Mouse (Mus musculus): ENCODE results near the gene Immt. TPM values are rescaled to one million over a fixed set of nuclear protein-coding genes. Genes with fewer than 3 reads are reported as not detected.
"Not testable (repeated sequence)": the region's sequence is repeated elsewhere in the genome, so short reads cannot be mapped to it uniquely, and the experiment has no call there.

The Immt gene
- polyA plus RNA-seq, 1 experiment: 70.6 TPM

DNA sequence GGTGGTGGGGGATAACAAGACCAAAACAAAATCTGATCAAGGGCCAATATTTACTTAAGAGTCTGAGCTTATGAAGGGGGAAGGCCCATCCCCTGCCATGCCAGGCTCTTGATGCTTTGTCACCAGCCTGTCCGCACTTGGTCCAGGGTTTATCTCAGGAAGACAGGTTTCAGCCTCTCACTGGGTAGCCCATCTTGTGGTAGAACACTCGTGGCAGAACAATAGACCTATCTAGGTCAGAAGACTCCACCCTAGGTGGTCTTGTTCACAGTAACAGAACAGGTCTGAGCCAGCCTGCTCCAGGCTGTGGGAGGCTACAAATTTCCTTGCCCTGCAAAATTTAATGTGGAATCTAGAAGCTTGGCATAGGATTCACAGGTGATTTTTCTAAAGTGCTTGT lies 5.7 kb downstream of the Immt start:
- 71% methylated on average over 2 of the region's 2 CpGs for WGBS
- no peak for DNase-seq (ENCODE audit: low read depth, low spot score)

DNA sequence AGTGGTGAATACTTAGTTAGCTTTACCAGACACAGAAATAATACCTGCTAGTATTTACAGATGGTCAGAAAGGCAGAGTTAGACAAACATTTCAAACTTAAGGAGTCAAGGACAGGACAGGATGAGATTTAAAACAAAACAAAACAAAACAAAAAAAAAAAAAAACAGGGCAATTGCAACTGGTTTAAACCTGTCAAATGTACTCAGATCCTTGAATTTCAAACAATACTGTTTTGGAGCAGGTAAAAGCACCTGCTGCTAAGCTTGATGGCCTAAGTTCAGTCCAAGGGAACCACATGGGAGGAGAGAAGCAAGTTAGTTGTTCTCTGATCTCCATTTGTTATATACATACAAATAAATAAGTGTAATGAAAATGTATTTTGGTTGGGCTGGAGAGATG lies 8.7 kb downstream of the Immt start:
- DNase-seq (ENCODE audit: low read depth, low spot score): no peak

DNA sequence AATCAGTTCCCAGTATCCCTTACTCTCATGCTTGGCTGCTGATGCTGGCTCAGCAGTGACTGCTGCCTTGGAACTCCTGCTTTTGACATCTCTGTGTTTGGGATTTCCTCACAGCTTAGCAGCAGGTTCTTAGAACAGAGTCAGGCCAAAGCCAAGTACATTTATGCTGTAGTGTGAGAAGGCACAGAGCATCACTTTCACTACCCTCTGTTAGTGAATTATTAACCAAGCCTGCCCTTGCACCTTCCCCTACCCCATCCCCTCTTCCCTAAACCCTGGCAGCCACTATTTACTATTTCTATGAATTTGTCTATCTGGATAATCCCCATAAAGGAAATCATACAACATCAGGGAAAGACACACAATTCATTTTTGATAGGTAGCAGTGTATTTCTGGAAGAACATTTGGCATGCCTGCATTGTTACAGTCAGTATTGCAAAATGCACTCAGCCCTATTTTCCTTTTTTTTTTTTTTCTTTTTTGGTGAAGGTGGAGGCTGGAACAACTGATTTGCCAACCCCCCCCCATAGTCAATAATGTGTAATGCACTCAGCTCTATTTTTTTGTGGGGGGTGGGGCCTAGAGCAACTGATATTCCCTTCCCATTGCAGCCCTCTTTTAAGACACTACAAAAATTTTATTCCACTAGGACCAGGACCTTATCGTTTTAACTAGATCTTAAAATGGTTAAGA lies 9.6 kb downstream of the Immt start:
- no peak for DNase-seq (ENCODE audit: low read depth, low spot score)
- 66% methylated on average over 1 of the region's 1 CpGs for whole genome bisulfite sequencing

DNA sequence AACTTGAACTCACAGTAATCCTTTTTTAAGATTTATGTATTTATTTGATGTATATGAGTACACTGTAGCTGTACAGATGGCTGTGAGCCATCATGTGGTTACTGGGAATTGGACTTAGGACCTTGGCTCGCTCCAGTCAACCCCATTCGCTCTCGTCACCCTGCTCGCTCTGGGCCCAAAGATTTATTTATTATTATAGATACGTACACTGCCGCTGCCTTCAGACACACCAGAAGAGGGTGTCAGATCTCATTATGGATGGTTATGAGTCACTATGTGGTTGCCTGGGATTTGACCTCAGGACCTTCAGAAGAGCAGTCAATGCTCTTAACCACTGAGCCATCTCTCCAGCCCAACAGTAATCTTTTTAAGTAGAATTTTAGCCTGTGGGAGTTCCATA lies 15.8 kb downstream of the Immt start:
- 44% methylated on average over 6 of the region's 6 CpGs for WGBS

DNA sequence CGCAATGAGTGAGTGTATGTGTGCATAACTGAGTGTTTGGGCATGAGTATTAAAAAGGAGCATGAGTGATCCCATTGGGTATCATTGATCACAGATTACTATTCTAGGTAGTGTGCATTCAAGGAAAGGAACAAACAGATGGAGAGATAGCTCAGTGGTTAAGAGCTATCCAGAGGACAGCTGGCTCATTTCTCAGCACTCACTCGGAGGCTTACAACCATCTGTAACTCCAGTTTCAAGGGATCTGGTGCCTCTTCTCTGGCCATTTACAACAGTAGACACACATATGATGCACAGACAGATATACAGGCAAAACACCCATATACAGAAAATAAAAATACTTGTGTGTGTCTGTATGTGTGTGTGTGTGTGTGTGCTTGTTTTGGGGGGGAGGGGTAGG lies 36.6 kb downstream of the Immt start:
- 82% methylated on average over 2 of the region's 2 CpGs for WGBS
- no peak for DNase-seq (ENCODE audit: low read depth, low spot score)

More for the DNA sequence above, 15.8 kb downstream of the Immt start:
- not testable (repeated sequence) for DNase-seq (ENCODE audit: low read depth, low spot score)

DNA sequence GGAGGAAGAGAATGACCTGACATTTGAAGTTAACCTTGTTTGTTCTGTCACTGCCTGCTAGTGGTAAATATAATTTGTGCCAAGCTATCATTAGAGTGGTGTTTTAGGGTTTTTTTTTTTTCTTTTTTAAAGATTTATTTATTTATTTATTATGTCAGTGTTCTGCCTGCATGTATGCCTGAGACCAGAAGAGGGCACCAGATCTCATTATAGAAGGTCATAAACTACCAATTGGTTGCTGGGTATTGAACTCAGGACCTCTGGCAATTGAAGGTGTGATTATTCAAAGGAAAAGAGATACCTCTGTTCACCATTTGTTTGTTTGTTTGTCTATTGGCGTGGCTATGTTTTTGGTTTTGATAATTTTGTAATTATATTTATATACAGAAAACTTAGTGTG lies 37.7 kb downstream of the Immt start:
- no peak for DNase-seq (ENCODE audit: low read depth, low spot score)
- WGBS: 96% methylated on average over 1 of the region's 1 CpGs

DNA sequence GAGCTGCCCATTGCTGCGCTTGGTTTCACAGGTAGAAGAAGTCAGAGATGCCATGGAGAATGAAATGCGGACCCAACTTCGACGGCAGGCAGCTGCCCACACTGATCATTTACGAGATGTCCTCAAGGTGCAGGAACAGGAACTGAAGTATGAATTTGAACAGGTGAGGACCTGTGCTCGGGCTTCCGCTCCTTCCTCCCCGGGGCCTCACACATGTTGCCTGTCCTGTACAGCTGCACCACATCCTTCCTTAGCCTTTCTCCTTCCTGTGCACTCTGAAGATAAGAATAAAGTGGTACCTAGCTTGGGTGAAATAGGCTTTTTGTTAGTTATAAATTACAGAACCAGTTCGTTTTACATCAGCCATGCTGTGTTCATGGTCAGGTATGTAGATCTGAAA lies 40.3 kb downstream of the Immt start:
- 91% methylated on average over 9 of the region's 9 CpGs for WGBS
- no peak for DNase-seq (ENCODE audit: low read depth, low spot score)

DNA sequence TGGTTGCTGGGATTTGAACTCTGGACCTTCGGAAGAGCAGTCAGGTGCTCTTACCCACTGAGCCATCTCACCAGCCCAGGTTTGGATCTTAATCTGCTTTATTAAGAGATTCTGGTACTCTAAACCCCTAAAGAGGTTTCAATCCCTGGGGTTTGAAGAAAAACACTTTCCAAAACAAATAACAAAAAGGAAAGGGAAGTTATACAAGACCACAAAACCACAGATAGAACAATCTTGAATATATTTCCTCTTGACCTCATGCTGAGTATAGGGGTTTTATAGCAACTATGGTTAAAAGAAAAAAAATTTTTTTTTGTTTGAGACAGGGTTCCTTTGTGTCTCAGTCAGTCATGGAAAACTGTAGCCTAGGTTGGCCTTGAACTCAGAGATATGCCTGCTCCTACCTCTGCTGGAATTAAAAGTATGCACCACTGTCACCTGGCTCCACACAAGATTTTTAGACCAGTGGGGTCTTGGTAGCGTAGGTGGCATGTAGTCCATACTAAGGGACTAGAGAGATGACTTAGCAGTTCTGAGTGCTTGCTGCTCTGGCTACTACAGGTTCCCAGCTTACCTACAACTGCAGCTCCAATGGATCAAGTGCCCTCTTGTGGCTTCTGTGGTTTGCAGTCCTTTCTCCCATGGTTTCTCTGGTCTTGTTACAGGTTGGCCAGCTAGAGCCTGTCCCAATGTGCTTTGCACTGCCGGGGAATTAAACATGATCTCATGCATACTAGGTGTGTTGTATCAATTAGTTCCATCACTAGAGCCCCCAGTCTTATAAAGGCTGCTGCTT lies 47.0 kb downstream of the Immt start:
- no peak for DNase-seq (ENCODE audit: low read depth, low spot score)

DNA sequence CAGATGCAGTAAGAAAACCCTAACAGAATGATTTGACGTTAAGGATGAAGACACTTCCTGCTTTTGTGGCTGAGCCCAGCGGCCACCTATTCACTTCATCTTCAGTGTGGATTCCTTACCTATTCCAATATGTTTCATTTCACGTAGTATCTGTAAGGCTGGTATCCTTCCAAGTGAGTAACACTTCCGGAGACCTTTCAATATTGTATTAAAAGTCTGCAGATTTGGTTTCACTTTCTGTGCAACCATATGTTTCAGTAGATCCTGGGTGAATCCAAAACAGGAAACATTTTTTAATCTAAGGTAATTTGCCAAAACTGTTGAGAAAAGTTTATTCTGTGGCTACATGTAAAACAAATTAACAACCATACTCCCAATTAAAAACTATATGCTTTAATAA lies 62.1 kb downstream of the Immt start:
- WGBS: 85% methylated on average over 4 of the region's 4 CpGs

More for the DNA sequence above, 47.0 kb downstream of the Immt start:
- 91% methylated on average over 3 of the region's 3 CpGs for WGBS

DNA sequence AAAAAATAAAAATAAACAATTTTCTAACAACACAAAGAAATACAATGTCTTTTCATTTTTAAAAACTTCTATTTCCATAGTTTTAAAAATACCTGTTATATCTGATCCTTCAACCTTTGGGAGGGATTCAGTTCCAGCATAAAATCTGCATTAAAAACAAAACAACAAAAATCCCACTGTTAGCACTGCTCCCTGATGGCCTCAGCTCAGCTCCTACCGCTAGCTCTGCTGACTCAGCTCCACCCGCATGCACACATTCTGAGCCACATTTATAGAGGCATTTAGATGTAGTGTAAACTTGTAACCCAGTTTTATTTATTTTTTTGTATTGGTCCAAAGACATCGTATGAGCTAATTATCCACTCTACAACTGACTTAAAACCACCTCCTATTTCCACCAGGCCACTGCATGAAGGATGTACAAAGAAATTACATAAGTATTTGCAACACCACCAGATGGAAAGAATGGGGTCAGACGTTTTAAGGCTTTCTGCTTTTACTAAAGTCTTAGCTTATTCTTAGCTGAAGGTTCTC lies 76.6 kb downstream of the Immt start:
- 1% methylated on average over 4 of the region's 4 CpGs for WGBS
- no peak for DNase-seq (ENCODE audit: low read depth, low spot score)

More for the DNA sequence above, 62.1 kb downstream of the Immt start:
- DNase-seq (ENCODE audit: low read depth, low spot score): no peak

DNA sequence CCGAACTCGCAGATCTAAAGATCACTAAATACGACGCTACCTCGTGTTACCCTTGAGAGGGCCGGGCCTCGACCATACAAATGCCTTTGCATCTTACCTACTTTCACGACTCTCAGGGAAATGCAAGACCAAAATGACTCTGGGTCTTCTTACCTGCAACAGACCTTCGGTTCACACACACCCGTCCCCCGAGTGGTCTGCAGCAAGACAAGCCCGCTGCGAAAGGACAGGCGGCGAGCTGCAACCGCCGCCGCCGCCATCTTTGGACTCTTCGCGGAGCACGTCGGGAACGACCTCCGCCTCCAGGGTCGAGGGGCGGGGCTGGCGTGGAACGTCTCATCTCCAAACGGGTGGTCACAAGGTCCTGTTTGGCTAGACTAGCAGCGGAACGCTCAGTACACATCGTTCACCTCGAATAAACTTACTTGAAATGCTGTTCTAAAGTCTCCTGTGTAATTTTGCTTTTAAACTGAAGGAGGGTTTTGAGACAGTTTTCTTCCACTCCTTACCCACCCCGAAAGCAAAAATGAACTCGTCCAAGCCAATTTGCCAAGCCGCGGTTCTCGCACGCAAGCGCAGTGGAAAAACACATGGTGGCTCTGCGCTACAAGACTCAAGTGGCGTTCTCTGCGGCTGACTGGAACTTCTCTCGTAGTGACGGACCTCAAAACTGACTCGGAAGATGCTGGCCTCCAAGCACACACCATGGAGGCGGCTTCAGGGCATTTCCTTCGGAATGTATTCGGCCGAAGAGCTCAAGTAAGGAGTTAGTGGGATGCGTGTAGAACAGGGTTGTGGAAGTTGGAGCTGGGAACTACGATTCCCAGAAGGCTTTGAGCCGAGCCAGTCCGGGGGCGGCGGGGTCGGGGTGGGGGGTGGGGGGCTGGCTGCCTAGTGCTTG lies 77.6 kb downstream of the Immt start, which contains the start of the genes Ptcd3 and Polr1a:
Gene Ptcd3, minus strand, starts transcription at position 270 of the 901 bp plus-strand sequence.
Gene Polr1a, plus strand, starts transcription at position 573 of the 901 bp plus-strand sequence.
- DNase-seq (ENCODE audit: low read depth, low spot score): peak; percentile 80
- under 1% methylated on average over 58 of the region's 58 CpGs for WGBS

DNA sequence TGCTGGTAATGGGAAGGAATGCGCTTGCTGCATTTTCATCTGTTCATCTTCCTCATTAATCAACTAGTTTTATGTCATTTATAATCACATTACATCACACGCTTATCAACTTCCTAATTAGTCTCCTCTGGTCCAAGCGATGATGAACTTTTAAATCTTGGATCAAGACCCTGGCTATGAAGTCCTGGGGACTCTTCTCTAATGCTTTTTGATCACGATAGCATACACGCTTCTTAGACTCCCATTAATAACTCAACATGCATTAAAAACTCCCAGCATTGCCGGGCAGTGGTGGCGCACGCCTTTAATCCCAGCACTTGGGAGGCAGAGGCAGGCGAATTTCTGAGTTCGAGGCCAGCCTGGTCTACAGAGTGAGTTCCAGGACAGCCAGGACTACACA lies 78.3 kb downstream of the Immt start:
- no peak for DNase-seq (ENCODE audit: low read depth, low spot score)
- 9% methylated on average over 10 of the region's 10 CpGs for WGBS

DNA sequence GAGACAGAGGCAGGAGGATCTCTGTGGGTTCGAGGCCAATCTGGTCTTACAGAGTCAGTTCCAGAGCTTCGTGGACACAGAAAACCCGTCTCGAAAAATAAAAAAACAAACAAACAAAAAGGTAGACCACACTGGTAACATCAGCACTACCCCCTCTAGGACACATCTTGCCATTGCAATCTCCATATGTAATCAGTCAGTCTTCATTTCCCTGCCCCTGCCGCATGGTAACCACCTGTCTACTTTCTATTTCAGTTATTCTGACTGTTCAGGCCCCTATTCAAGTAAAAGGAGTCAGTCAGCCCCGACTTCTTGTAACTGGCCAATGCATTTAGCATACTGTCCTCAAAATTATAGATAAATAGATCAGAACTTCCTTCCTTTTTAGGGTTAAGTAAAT lies 78.7 kb downstream of the Immt start:
- no peak for DNase-seq (ENCODE audit: low read depth, low spot score)
- 60% methylated on average over 6 of the region's 6 CpGs for WGBS

DNA sequence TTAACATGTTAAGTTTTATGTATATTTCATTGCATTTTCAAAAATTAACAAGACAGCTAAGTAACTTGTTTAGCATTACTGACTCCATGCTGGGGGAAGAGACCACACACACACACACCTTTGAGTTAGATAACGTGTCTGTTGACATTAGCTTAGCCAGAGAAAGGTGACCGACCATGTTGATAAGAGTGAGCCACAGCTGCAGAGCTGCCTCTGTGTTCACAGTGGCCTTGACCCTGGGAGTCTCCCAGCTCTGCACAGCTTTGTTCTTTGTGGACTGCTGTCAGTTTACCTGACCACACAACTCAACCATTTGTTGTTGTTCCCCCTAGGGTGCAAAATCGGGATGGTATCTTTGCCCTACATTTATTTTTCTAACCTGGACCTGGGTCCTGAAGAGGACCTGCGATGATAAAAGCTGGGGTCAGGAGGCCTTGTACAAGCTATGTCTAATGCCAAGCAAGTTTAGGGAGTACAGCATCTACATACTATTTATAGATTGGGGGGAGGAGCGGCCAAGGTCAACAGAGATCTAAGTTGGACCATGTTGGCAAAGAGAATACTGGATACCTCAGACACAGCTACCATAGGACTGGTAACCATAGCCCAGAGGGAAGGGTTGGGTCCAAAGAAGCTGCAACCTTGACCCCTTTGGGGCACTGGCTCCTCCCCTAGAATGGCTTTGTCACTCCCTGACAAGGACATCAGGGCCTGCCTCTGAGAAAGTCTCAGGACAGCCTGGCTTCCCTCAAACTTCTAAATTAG lies 80.7 kb downstream of the Immt start:
- no peak for DNase-seq (ENCODE audit: low read depth, low spot score)
- WGBS: 66% methylated on average over 5 of the region's 5 CpGs

DNA sequence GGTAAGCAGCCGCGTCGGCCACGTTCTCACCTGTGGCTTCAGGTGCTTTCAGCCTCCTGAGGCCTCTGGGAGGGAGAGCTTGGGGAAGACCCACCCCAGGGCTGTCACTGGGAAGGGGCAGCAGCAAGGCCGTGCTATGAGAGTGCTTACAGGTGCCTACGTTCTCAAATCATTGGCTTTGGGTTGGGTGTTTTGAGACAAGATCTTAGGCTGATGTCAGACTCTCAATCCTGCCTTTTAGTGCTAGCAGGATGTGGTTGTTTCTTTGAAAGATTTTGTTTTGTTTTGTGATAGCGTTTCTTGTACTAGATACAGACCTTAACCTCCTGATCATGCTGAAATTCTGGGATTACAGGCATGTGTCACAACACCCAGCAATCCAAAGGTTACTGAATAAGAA lies 89.6 kb downstream of the Immt start:
- 97% methylated on average over 7 of the region's 7 CpGs for WGBS
- DNase-seq (ENCODE audit: low read depth, low spot score): no peak

DNA sequence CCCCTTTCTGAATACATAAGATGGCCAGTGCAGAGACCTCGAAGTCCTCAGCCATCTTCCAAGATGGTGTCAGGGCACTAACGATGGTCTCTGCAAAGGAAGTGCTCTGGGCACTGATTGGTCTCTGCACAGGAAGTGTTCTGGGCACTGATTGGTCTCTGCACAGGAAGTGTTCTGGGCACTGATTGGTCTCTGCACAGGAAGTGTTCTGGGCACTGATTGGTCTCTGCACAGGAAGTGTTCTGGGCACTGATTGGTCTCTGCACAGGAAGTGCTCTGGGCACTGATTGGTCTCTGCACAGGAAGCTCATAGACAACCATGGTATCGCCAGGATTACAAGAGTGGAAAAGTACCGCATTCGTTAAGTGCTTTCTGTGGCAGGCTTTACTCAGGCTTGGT lies 94.1 kb downstream of the Immt start:
- DNase-seq (ENCODE audit: low read depth, low spot score): not testable (repeated sequence)
- 87% methylated on average over 5 of the region's 5 CpGs for WGBS

Data from large intestine, adult 2 months (tissue).